Mouse (Mus musculus): ENCODE measurements around the gene Polr3a.

Polr3a gene

GRCm38 (mm10) chr14:24486773-24487227 is at the start of gene Polr3a, which contains the start of gene Rps24:
Gene Polr3a (minus strand): TSS chr14:24487058.
Gene Rps24 (plus strand): TSS chr14:24487125.
- peak; percentile 90 for DNase-seq

- DNase-seq, result no peak
Measured at GRCm38 (mm10) chr14:24534865-24535545, 48.1 kb upstream of the Polr3a start.

- no peak for DNase-seq
Measured at GRCm38 (mm10) chr14:24530228-24530627, 43.4 kb upstream of the Polr3a start.

- no peak for DNase-seq
Measured at GRCm38 (mm10) chr14:24526440-24526839, 39.6 kb upstream of the Polr3a start.

- no peak for DNase-seq
Measured at GRCm38 (mm10) chr14:24525677-24526415, 39.0 kb upstream of the Polr3a start.

GRCm38 (mm10) chr14:24525137-24525536 is 38.3 kb upstream of the Polr3a start:
- DNase-seq, result no peak

- DNase-seq, result no peak
Measured at GRCm38 (mm10) chr14:24521597-24521996, 34.7 kb upstream of the Polr3a start.

- no peak for DNase-seq
Measured at GRCm38 (mm10) chr14:24512527-24513161, 25.8 kb upstream of the Polr3a start.

GRCm38 (mm10) chr14:24510679-24511078 is 23.8 kb upstream of the Polr3a start:
- DNase-seq, result no peak

GRCm38 (mm10) chr14:24510218-24510617 is 23.4 kb upstream of the Polr3a start:
- DNase-seq, result peak; percentile 38

- no peak for DNase-seq
Measured at GRCm38 (mm10) chr14:24509557-24509956, 22.7 kb upstream of the Polr3a start.

GRCm38 (mm10) chr14:24508070-24508773 is 21.4 kb upstream of the Polr3a start:
- no peak for DNase-seq

- DNase-seq, result peak; percentile 20
Measured at GRCm38 (mm10) chr14:24507452-24508069, 20.7 kb upstream of the Polr3a start.

- DNase-seq, result no peak
Measured at GRCm38 (mm10) chr14:24501256-24501655, 14.4 kb upstream of the Polr3a start.

GRCm38 (mm10) chr14:24500845-24501186 is 14.0 kb upstream of the Polr3a start:
- no peak for DNase-seq

- peak; percentile 84 for DNase-seq
Measured at GRCm38 (mm10) chr14:24500091-24500844, 13.4 kb upstream of the Polr3a start.

- no peak for DNase-seq
Measured at GRCm38 (mm10) chr14:24499478-24499877, 12.6 kb upstream of the Polr3a start.

- DNase-seq, result no peak
Measured at GRCm38 (mm10) chr14:24498561-24499255, 11.8 kb upstream of the Polr3a start.

- DNase-seq, result no peak
Measured at GRCm38 (mm10) chr14:24497443-24497842, 10.6 kb upstream of the Polr3a start.

GRCm38 (mm10) chr14:24496507-24496906 is 9.6 kb upstream of the Polr3a start:
- no peak for DNase-seq

- DNase-seq, result no peak
Measured at GRCm38 (mm10) chr14:24493256-24493655, 6.4 kb upstream of the Polr3a start.

All from thymus, postnatal 4 days (tissue).